Mouse (Mus musculus) CH12.LX (cell line): ENCODE measurements at regions not wholly inside any gene's neighbourhood (a gene's known extent, or its start where the extent isn't known, plus 50 kb on each side); places are given as distances from the start of the nearest gene placed in this dataset.

Experiments
- DNase-seq: peaks from one replicate; pipeline ENCODE4 v3.0.0-alpha.2; 2013; ENCODE audit errors: extremely low read depth
- H3K27ac ChIP-seq: 2 replicates; pipeline ENCODE4 v1.5.1; 2012; ENCODE audit warnings: low read depth, mild to moderate bottlenecking, control low read depth, moderate library complexity; ENCODE audit not compliant: insufficient read depth
- H3K27me3 ChIP-seq: replicated peaks from 2 replicates; pipeline ENCODE3; 2012; ENCODE audit warnings: inconsistent platforms
- H3K36me3 ChIP-seq, 2 experiments: replicated peaks in 1 of 2; 2 replicates each; pipeline versions ENCODE3 to v1.6.1; 2012; ENCODE audit warnings: inconsistent platforms in 1 of 2, low read length in 1 of 2, mild to moderate bottlenecking in 1 of 2, mixed read lengths in 1 of 2, moderate library complexity in 1 of 2; ENCODE audit not compliant: control insufficient read depth in 1 of 2, insufficient read depth in 1 of 2
- H3K4me1 ChIP-seq, 2 experiments: 2 replicates each; pipeline ENCODE4 v1.6.1; 2012; ENCODE audit warnings: inconsistent platforms in 1 of 2, moderate library complexity in 1 of 2; ENCODE audit not compliant: insufficient read depth in 2 of 2, control insufficient read depth in 1 of 2
- H3K4me2 ChIP-seq: 2 replicates; pipeline ENCODE4 v1.6.1; 2012; ENCODE audit warnings: low read depth, mild to moderate bottlenecking, control low read depth; ENCODE audit not compliant: poor library complexity, insufficient read depth, severe bottlenecking
- H3K4me3 ChIP-seq, 3 experiments: fragments of 150-350 bp in 1 of 3; sonication (generic) in 1 of 3; replicated peaks in 1 of 3; 2 replicates each; pipeline versions ENCODE3 to v1.5.1; 2011 to 2012; ENCODE audit warnings: low read depth in 2 of 3, low read length in 2 of 3, mild to moderate bottlenecking in 2 of 3, moderate library complexity in 2 of 3, control low read depth in 1 of 3, improper control_type of control experiment in 1 of 3, inconsistent platforms in 1 of 3, mixed read lengths in 1 of 3; ENCODE audit not compliant: poor library complexity in 1 of 3
- H3K79me2 ChIP-seq: replicated peaks from 2 replicates; pipeline ENCODE4 v1.6.1; 2012; ENCODE audit warnings: mild to moderate bottlenecking, moderate library complexity; ENCODE audit not compliant: control insufficient read depth, poor library complexity, insufficient read depth, severe bottlenecking; ENCODE audit errors: extremely low read depth
- H3K9ac ChIP-seq: 2 replicates; pipeline ENCODE4 v1.6.1; 2012; ENCODE audit warnings: low read depth, mild to moderate bottlenecking, control low read depth, moderate library complexity; ENCODE audit not compliant: insufficient read depth
- H3K9me3 ChIP-seq: replicated peaks from 2 replicates; pipeline ENCODE3; 2012; ENCODE audit warnings: low read length, inconsistent platforms, mixed read lengths
- BHLHE40 ChIP-seq: IDR thresholded peaks from 2 replicates; pipeline ENCODE4 v1.6.1; 2011; ENCODE audit warnings: mild to moderate bottlenecking, low read depth, low read length, improper control_type of control experiment
- CHD1 ChIP-seq: IDR thresholded peaks from 2 replicates; pipeline ENCODE4 v1.6.1; 2012; ENCODE audit warnings: low read depth, low read length, improper control_type of control experiment, inconsistent platforms
- CTCF ChIP-seq, 2 experiments: IDR thresholded peaks in 1 of 2; conservative IDR thresholded peaks in 1 of 2; 2 replicates each; pipeline ENCODE4 v1.5.1; 2011 to 2012; ENCODE audit warnings: low read depth in 2 of 2, low read length in 2 of 2, improper control_type of control experiment in 1 of 2, inconsistent platforms in 1 of 2, mild to moderate bottlenecking in 1 of 2, moderate library complexity in 1 of 2
- ELF1 ChIP-seq: IDR thresholded peaks from 2 replicates; pipeline ENCODE4 v1.6.1; 2014; ENCODE audit warnings: low read depth, mild to moderate bottlenecking, inconsistent platforms, low read length, improper control_type of control experiment
- EP300 ChIP-seq: IDR thresholded peaks from 2 replicates; pipeline ENCODE4 v1.6.1; 2011; ENCODE audit warnings: low read length, improper control_type of control experiment
- ETS1 ChIP-seq: conservative IDR thresholded peaks from 2 replicates; pipeline ENCODE4 v1.6.1; 2012; ENCODE audit warnings: low read depth, mild to moderate bottlenecking, inconsistent platforms, low read length, improper control_type of control experiment, moderate library complexity
- GABPA ChIP-seq: IDR thresholded peaks from 2 replicates; pipeline ENCODE4 v1.6.1; 2012; ENCODE audit warnings: low read depth, low read length, improper control_type of control experiment, inconsistent platforms; ENCODE audit not compliant: insufficient replicate concordance
- HCFC1 ChIP-seq: IDR thresholded peaks from 2 replicates; pipeline ENCODE4 v1.6.1; 2012; ENCODE audit warnings: low read depth, mild to moderate bottlenecking, inconsistent platforms, low read length, improper control_type of control experiment
- KAT2A ChIP-seq: IDR thresholded peaks from 2 replicates; pipeline ENCODE4 v1.6.1; 2012; ENCODE audit warnings: low read length, improper control_type of control experiment, inconsistent platforms; ENCODE audit not compliant: insufficient replicate concordance
- MAFK ChIP-seq: IDR thresholded peaks from 2 replicates; pipeline ENCODE4 v1.6.1; 2011; ENCODE audit warnings: low read length, improper control_type of control experiment; ENCODE audit not compliant: insufficient replicate concordance
- MAX ChIP-seq: IDR thresholded peaks from 2 replicates; pipeline ENCODE4 v1.6.1; 2011; ENCODE audit warnings: low read length, improper control_type of control experiment
- MXI1 ChIP-seq: IDR thresholded peaks from 2 replicates; pipeline ENCODE4 v1.6.1; 2011; ENCODE audit warnings: mild to moderate bottlenecking, low read depth, low read length, improper control_type of control experiment
- MYC ChIP-seq: IDR thresholded peaks from 2 replicates; pipeline ENCODE4 v1.6.1; 2011; ENCODE audit warnings: low read depth, mild to moderate bottlenecking, improper control_type of control experiment, low read length
- NELFE ChIP-seq: IDR thresholded peaks from 2 replicates; pipeline ENCODE4 v1.6.1; 2011; ENCODE audit warnings: low read depth, low read length, improper control_type of control experiment
- NRF1 ChIP-seq: IDR thresholded peaks from 2 replicates; pipeline ENCODE4 v1.6.1; 2014; ENCODE audit warnings: low read depth, mild to moderate bottlenecking, inconsistent platforms, low read length, improper control_type of control experiment, moderate library complexity
- PAX5 ChIP-seq: IDR thresholded peaks from 2 replicates; pipeline ENCODE4 v1.6.1; 2012; ENCODE audit warnings: low read length, inconsistent platforms, mixed read lengths
- POLR2AphosphoS2 ChIP-seq: IDR thresholded peaks from 2 replicates; pipeline ENCODE4 v1.6.1; 2011; ENCODE audit warnings: low read depth, low read length, improper control_type of control experiment
- RAD21 ChIP-seq: IDR thresholded peaks from 2 replicates; pipeline ENCODE4 v1.6.1; 2011; ENCODE audit warnings: low read depth, mild to moderate bottlenecking, low read length, improper control_type of control experiment, moderate library complexity
- RCOR1 ChIP-seq: conservative IDR thresholded peaks from 2 replicates; pipeline ENCODE4 v1.6.1; 2012; ENCODE audit warnings: low read depth, mild to moderate bottlenecking, inconsistent platforms, low read length, improper control_type of control experiment
- SIN3A ChIP-seq: IDR thresholded peaks from 2 replicates; pipeline ENCODE4 v1.6.1; 2012; ENCODE audit warnings: low read length, improper control_type of control experiment, inconsistent platforms
- SMC3 ChIP-seq: IDR thresholded peaks from 2 replicates; pipeline ENCODE4 v1.6.1; 2011; ENCODE audit warnings: low read depth, low read length, improper control_type of control experiment
- TBP ChIP-seq: conservative IDR thresholded peaks from 2 replicates; pipeline ENCODE4 v1.6.1; 2011; ENCODE audit warnings: low read depth, low read length, improper control_type of control experiment
- TCF12 ChIP-seq: IDR thresholded peaks from 2 replicates; pipeline ENCODE4 v1.6.1; 2014; ENCODE audit warnings: low read depth, mild to moderate bottlenecking, inconsistent platforms, low read length, improper control_type of control experiment
- USF2 ChIP-seq: conservative IDR thresholded peaks from 2 replicates; pipeline ENCODE4 v1.6.1; 2011; ENCODE audit warnings: low read depth, low read length, improper control_type of control experiment
- ZC3H11A ChIP-seq: IDR thresholded peaks from 2 replicates; pipeline ENCODE4 v1.6.1; 2012; ENCODE audit warnings: low read depth, mild to moderate bottlenecking, inconsistent platforms, low read length, improper control_type of control experiment
- ZKSCAN1 ChIP-seq: IDR thresholded peaks from 2 replicates; pipeline ENCODE4 v1.6.1; 2012; ENCODE audit warnings: low read depth, inconsistent platforms, low read length, improper control_type of control experiment, borderline replicate concordance
- ZNF384 ChIP-seq: IDR thresholded peaks from 2 replicates; pipeline ENCODE4 v1.6.1; 2012; ENCODE audit warnings: low read depth, low read length, improper control_type of control experiment, inconsistent platforms
- dilution Hi-C: fragments of 300-500 bp; cut with MboI; formaldehyde crosslinking; loops from 2 replicates; pipeline ENCODE4 v1.14.3; 2020; ENCODE audit warnings: low sequenced_read_pairs; ENCODE audit not compliant: extremely low pct_unique_long_range_greater_than_20kb, extremely low pct_ligation_motif_present
- in situ Hi-C: fragments of 300-500 bp; cut with MboI; formaldehyde crosslinking; loops from 3 replicates; pipeline ENCODE4 v1.14.3; 2019; ENCODE audit warnings: low sequenced_read_pairs, low pct_ligation_motif_present, low pct_unique_long_range_greater_than_20kb, mixed read lengths

DNA sequence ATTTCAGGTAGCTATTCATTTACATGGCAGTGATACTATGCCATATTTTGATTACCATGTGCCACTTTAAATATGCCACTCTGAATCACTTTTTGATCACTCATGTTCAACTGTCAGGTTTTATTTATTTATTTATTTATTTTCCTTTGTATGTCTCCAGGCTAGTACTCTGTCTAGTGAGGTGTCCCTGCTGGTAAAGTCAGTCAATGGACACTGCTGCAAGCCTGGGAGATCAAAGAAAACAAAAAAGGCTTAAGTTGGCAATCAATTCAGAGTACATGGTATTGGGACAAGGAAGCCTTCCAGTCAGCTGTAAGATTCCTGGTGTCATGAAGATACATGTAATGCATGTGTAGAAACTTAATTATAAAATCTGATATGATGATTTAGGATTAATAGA lies 473.5 kb upstream of the Pcdh9 start:
- dilution Hi-C loops: no loop called here
- Histone ChIP-seq H3K9ac (no peak overlapping the region), H3K79me2 (no peaks in the 10 kb centered on the region), H3K4me3 (no peak overlapping the region), H3K27me3 (no peaks in the 10 kb centered on the region), H3K9me3 (no peaks in the 10 kb centered on the region), H3K36me3 (no peaks in the 10 kb centered on the region), H3K4me2 (no peak overlapping the region), H3K4me1 (no peaks in the 10 kb centered on the region), H3K27ac (no peak overlapping the region)
- in situ Hi-C loops: no loop called here
- no peak for DNase-seq
- TF ChIP-seq ETS1 (no peak), ELF1 (no peak), MAX (no peak), HCFC1 (no peak), SIN3A (no peak), USF2 (no peak)

DNA sequence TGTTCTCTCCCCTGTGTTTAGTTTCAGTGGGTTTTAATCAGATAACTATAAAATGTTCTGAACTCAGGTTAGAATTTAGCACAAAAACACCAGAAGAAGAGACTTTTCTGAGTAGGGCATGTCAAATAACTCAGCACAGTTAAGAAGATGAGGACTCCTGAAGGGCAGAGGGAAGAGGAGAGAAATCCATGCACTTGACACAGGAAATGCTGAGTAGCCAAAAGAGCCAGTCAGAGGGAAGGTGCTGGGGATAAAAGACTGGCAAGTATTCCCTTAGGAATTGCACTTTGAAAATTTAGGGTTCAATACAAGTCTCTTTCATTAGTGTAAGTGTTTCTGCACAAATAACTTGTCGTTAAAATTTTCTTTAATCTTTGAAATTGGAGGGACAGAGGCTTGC lies 472.4 kb upstream of the Pcdh9 start:
- no peak for DNase-seq
- Histone ChIP-seq H3K4me3 (no peak overlapping the region), H3K36me3 (no peaks in the 10 kb centered on the region), H3K27me3 (no peaks in the 10 kb centered on the region), H3K27ac (no peak overlapping the region), H3K9me3 (no peaks in the 10 kb centered on the region), H3K79me2 (no peaks in the 10 kb centered on the region), H3K4me1 (no peaks in the 10 kb centered on the region), H3K4me2 (no peak overlapping the region), H3K9ac (no peak overlapping the region)
- dilution Hi-C loops: no loop called here
- in situ Hi-C loops: no loop called here
- TF ChIP-seq EP300 (no peak), TBP (no peak), GABPA (no peak), NRF1 (no peak), TCF12 (no peak), ZNF384 (no peak), MAFK (no peak), KAT2A (no peak), CHD1 (no peak)

DNA sequence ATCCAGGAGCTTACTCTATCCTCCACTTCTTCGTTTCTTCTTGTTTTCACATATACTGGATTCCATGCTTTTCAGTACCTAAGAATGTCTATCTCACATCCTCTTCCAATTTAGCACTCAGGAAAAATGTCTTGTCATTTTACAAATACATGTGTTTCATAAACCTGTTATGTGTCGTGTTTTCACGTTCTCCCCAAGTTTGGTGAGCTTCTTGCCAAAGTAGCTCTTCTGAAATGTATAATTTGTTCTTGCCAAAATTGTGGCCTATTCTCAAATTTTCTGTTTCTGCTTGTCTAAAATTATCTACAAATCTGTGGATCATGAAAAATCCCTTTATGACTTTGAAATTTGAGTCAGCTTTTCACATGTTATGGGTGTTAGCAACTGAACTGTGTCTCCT lies 450.1 kb upstream of the Pcdh9 start:
- H3K4me3 ChIP-seq: no peak overlapping the region
- TF ChIP-seq USF2 (no peak), ETS1 (no peak), ZC3H11A (no peak), NRF1 (no peak), MXI1 (no peak), MAFK (no peak), RAD21 (no peak), MYC (no peak), BHLHE40 (no peak), RCOR1 (no peak), SIN3A (no peak), PAX5 (no peak), ZKSCAN1 (no peak), TCF12 (no peak), SMC3 (no peak), POLR2AphosphoS2 (no peak), ZNF384 (no peak), CTCF (conservative IDR thresholded peaks at IDR 0.05 in 1 of 2, IDR thresholded peaks at IDR 0.05 in 1 of 2; ENCODE audit: low read depth in 2 of 2, low read length in 2 of 2) (no peak), NELFE (no peak)
- H3K4me2 ChIP-seq: no peak overlapping the region
- H3K79me2 ChIP-seq: no peaks in the 10 kb centered on the region
- in situ Hi-C loops: no loop called here
- H3K27ac ChIP-seq: no peak overlapping the region
- no peaks in the 10 kb centered on the region for H3K27me3 ChIP-seq
- no peak for DNase-seq
- H3K36me3 ChIP-seq: no peaks in the 10 kb centered on the region
- no peaks in the 10 kb centered on the region for H3K4me1 ChIP-seq
- no peaks in the 10 kb centered on the region for H3K9me3 ChIP-seq
- H3K9ac ChIP-seq: no peak overlapping the region
- dilution Hi-C loops: no loop called here
